Mouse (Mus musculus) lung, embryonic 16.5 days (tissue): ENCODE measurements around the gene Mansc1. TPM values are rescaled to one million over a fixed set of nuclear protein-coding genes. Genes with fewer than 3 reads are reported as not detected.

Experiments used
- ATAC-seq: fragments of 200-750 bp; cut with Nextera tagmentation; 2 replicates; pipeline ENCODE4 v1.8.0; 2017; ENCODE audit warnings: low read depth, mild to moderate bottlenecking, moderate library complexity
- H3K27ac ChIP-seq: fragments of 300-500 bp; sonication (generic); 2 replicates; pipeline ENCODE4 v1.5.1; 2014; ENCODE audit warnings: mild to moderate bottlenecking, control low read depth, low read length
- H3K27me3 ChIP-seq: fragments of 300-500 bp; sonication (generic); 2 replicates; pipeline ENCODE4 v1.6.1; 2014; ENCODE audit warnings: low read depth, low read length, mixed read lengths; ENCODE audit not compliant: control insufficient read depth, insufficient read depth
- H3K36me3 ChIP-seq: fragments of 300-500 bp; sonication (generic); 2 replicates; pipeline ENCODE4 v1.6.1; 2014; ENCODE audit warnings: low read length; ENCODE audit not compliant: control insufficient read depth, insufficient read depth
- H3K4me1 ChIP-seq: fragments of 300-500 bp; sonication (generic); replicated peaks from 2 replicates; pipeline ENCODE4 v1.6.1; 2014; ENCODE audit warnings: low read length, mixed read lengths; ENCODE audit not compliant: control insufficient read depth, insufficient read depth
- H3K4me2 ChIP-seq: fragments of 300-500 bp; sonication (generic); 2 replicates; pipeline ENCODE4 v1.6.1; 2014; ENCODE audit warnings: low read depth, low read length, control low read depth
- H3K4me3 ChIP-seq: fragments of 300-500 bp; sonication (generic); 2 replicates; pipeline ENCODE4 v1.5.1; 2014; ENCODE audit warnings: mild to moderate bottlenecking, low read length, control low read depth
- H3K9ac ChIP-seq: fragments of 300-500 bp; sonication (generic); 2 replicates; pipeline ENCODE4 v1.6.1; 2014; ENCODE audit warnings: low read length, control low read depth
- H3K9me3 ChIP-seq: fragments of 300-500 bp; sonication (generic); 2 replicates; pipeline ENCODE4 v1.6.1; 2016; ENCODE audit warnings: low read length; ENCODE audit not compliant: control insufficient read depth
- WGBS: fragments of 180-500 bp; shearing (Covaris S2); extraction: QIAGEN DNeasy Blood & Tissue Kit; methylation state at CpG from one replicate; pipeline ENCODE4 v1.1.7; 2014; 5-methylcytosine and 5-hydroxymethylcytosine counted together
- polyA plus RNA-seq: library from polyadenylated mRNA; unstranded; fragments of >200 nt; fragmentation: Nextera tagmentation; extraction: Ambion mirVana; gene quantifications from 2 replicates; pipeline ENCODE4 v1.2.1, GENCODE M21; 2015

Mansc1 gene
- polyA plus RNA-seq, 1 experiment from 2014 or later: 9.8 TPM

- H3K27ac ChIP-seq: no peak overlapping the region
- H3K4me3 ChIP-seq: no peak overlapping the region
- H3K36me3 ChIP-seq: no peaks in the 10 kb centered on the region
- peaks cover 3% of the 10 kb centered on the region; the same call in 1 of the 2 replicates for H3K4me1 ChIP-seq
- ATAC-seq: peak; percentile 88
- H3K9ac ChIP-seq: no peak overlapping the region
- H3K4me2 ChIP-seq: peak overlapping the region; percentile 33
- H3K27me3 ChIP-seq: no peaks in the 10 kb centered on the region
- 48% methylated on average over 20 of the region's 21 CpGs for WGBS
- no peaks in the 10 kb centered on the region for H3K9me3 ChIP-seq
These were observed 37.5 kb downstream of the Mansc1 start for GRCm38 (mm10) chr6:134594569-134595442.

GRCm38 (mm10) chr6:134591614-134592013 lies 40.7 kb downstream of the Mansc1 start:
- H3K4me1 ChIP-seq: peaks cover 3% of the 10 kb centered on the region; the same call in 1 of the 2 replicates
- no peak overlapping the region for H3K9ac ChIP-seq
- no peak overlapping the region for H3K27ac ChIP-seq
- WGBS: 74% methylated on average over 2 of the region's 2 CpGs
- no peak overlapping the region for H3K4me2 ChIP-seq
- no peak overlapping the region for H3K4me3 ChIP-seq
- ATAC-seq: no peak
- H3K27me3 ChIP-seq: no peaks in the 10 kb centered on the region
- H3K36me3 ChIP-seq: no peaks in the 10 kb centered on the region
- H3K9me3 ChIP-seq: no peaks in the 10 kb centered on the region

GRCm38 (mm10) chr6:134586241-134586640 lies 46.0 kb downstream of the Mansc1 start:
- Histone ChIP-seq H3K4me1 (no peaks in the 10 kb centered on the region), H3K9ac (no peak overlapping the region), H3K4me3 (no peak overlapping the region), H3K9me3 (no peaks in the 10 kb centered on the region), H3K36me3 (no peaks in the 10 kb centered on the region), H3K4me2 (no peak overlapping the region), H3K27me3 (no peaks in the 10 kb centered on the region), H3K27ac (no peak overlapping the region)
- no peak for ATAC-seq
- 83% methylated on average over 5 of the region's 5 CpGs for WGBS

GRCm38 (mm10) chr6:134584616-134585015 lies 47.7 kb downstream of the Mansc1 start:
- H3K4me2 ChIP-seq: no peak overlapping the region
- H3K27me3 ChIP-seq: no peaks in the 10 kb centered on the region
- no peak overlapping the region for H3K9ac ChIP-seq
- 95% methylated on average over 2 of the region's 2 CpGs for WGBS
- no peak for ATAC-seq
- no peaks in the 10 kb centered on the region for H3K36me3 ChIP-seq
- no peaks in the 10 kb centered on the region for H3K4me1 ChIP-seq
- H3K27ac ChIP-seq: no peak overlapping the region
- H3K4me3 ChIP-seq: no peak overlapping the region
- H3K9me3 ChIP-seq: no peaks in the 10 kb centered on the region

- ATAC-seq: no peak
- H3K27me3 ChIP-seq: no peaks in the 10 kb centered on the region
- H3K9ac ChIP-seq: no peak overlapping the region
- H3K4me3 ChIP-seq: no peak overlapping the region
- whole genome bisulfite sequencing: 77% methylated on average over 5 of the region's 5 CpGs
- H3K27ac ChIP-seq: no peak overlapping the region
- H3K4me2 ChIP-seq: no peak overlapping the region
- H3K9me3 ChIP-seq: no peaks in the 10 kb centered on the region
- no peaks in the 10 kb centered on the region for H3K36me3 ChIP-seq
- no peaks in the 10 kb centered on the region for H3K4me1 ChIP-seq
These were observed 50.2 kb downstream of the Mansc1 start for GRCm38 (mm10) chr6:134582110-134582509.

- ATAC-seq: no peak
- 90% methylated on average over 4 of the region's 4 CpGs for WGBS
These were observed 52.8 kb downstream of the Mansc1 start for GRCm38 (mm10) chr6:134579506-134579905.

GRCm38 (mm10) chr6:134578039-134578438 lies 54.2 kb downstream of the Mansc1 start:
- Histone ChIP-seq H3K9ac (no peak overlapping the region), H3K4me2 (no peak overlapping the region), H3K4me3 (no peak overlapping the region), H3K27ac (no peak overlapping the region), H3K9me3 (no peaks in the 10 kb centered on the region), H3K27me3 (no peaks in the 10 kb centered on the region), H3K36me3 (no peaks in the 10 kb centered on the region), H3K4me1 (peaks cover 10% of the 10 kb centered on the region; the same call in 1 of the 2 replicates)
- WGBS: 61% methylated on average over 6 of the region's 6 CpGs
- no peak for ATAC-seq

More at GRCm38 (mm10) chr6:134579506-134579905, 52.8 kb downstream of the Mansc1 start:
- H3K4me3 ChIP-seq: no peak overlapping the region
- H3K4me2 ChIP-seq: no peak overlapping the region
- no peak overlapping the region for H3K27ac ChIP-seq
- H3K9ac ChIP-seq: no peak overlapping the region
- no peaks in the 10 kb centered on the region for H3K36me3 ChIP-seq
- peaks cover 10% of the 10 kb centered on the region; the same call in 1 of the 2 replicates for H3K4me1 ChIP-seq
- no peaks in the 10 kb centered on the region for H3K9me3 ChIP-seq
- no peaks in the 10 kb centered on the region for H3K27me3 ChIP-seq

GRCm38 (mm10) chr6:134575288-134575741 lies 57.0 kb downstream of the Mansc1 start:
- Histone ChIP-seq H3K4me2 (no peak overlapping the region), H3K36me3 (no peaks in the 10 kb centered on the region), H3K4me1 (peaks cover 10% of the 10 kb centered on the region; the same call in 1 of the 2 replicates), H3K4me3 (no peak overlapping the region), H3K27ac (no peak overlapping the region), H3K27me3 (no peaks in the 10 kb centered on the region), H3K9me3 (no peaks in the 10 kb centered on the region), H3K9ac (no peak overlapping the region)
- peak; percentile 76 for ATAC-seq
- 20% methylated on average over 3 of the region's 3 CpGs for WGBS

- no peak overlapping the region for H3K9ac ChIP-seq
- 68% methylated on average over 5 of the region's 5 CpGs for WGBS
- H3K36me3 ChIP-seq: no peaks in the 10 kb centered on the region
- H3K27me3 ChIP-seq: no peaks in the 10 kb centered on the region
- H3K4me1 ChIP-seq: peaks cover 3% of the 10 kb centered on the region
- no peak overlapping the region for H3K4me2 ChIP-seq
- no peaks in the 10 kb centered on the region for H3K9me3 ChIP-seq
- no peak overlapping the region for H3K27ac ChIP-seq
- ATAC-seq: no peak
- no peak overlapping the region for H3K4me3 ChIP-seq
These were observed 64.2 kb downstream of the Mansc1 start for GRCm38 (mm10) chr6:134567986-134568556.
